Mouse (Mus musculus) embryo, embryonic 11 days (tissue): ENCODE results near the gene Ppp1r15a.
"Not testable (repeated sequence)": the region's sequence is repeated elsewhere in the genome, so short reads cannot be mapped to it uniquely, and the experiment has no call there.

ENCODE experiments used
- DNase-seq: peaks from one replicate; pipeline ENCODE4 v3.0.0-alpha.2; 2015

Ppp1r15a gene

GRCm38 (mm10) chr7:45516846-45517245 lies 9.2 kb downstream of the Ppp1r15a start:
- DNase-seq = not testable (repeated sequence)

GRCm38 (mm10) chr7:45515436-45515835 lies 10.6 kb downstream of the Ppp1r15a start:
- peak; percentile 45 for DNase-seq

GRCm38 (mm10) chr7:45514411-45514810 lies 11.7 kb downstream of the Ppp1r15a start:
- DNase-seq = no peak

GRCm38 (mm10) chr7:45509912-45510787 lies 15.9 kb downstream of the Ppp1r15a start, which contains the start of gene Nucb1:
TSS of gene Nucb1 (minus strand) at chr7:45510406.
- DNase-seq = peak; percentile 97

- no peak for DNase-seq
Observed at GRCm38 (mm10) chr7:45509181-45509882, 16.7 kb downstream of the Ppp1r15a start.

- DNase-seq = no peak
Observed at GRCm38 (mm10) chr7:45508561-45508960, 17.5 kb downstream of the Ppp1r15a start.

GRCm38 (mm10) chr7:45507583-45507982 lies 18.5 kb downstream of the Ppp1r15a start:
- DNase-seq = no peak

GRCm38 (mm10) chr7:45498427-45498826 lies 27.6 kb downstream of the Ppp1r15a start:
- no peak for DNase-seq

- no peak for DNase-seq
Observed at GRCm38 (mm10) chr7:45494548-45494947, 31.5 kb downstream of the Ppp1r15a start.

GRCm38 (mm10) chr7:45492951-45493350 lies 33.1 kb downstream of the Ppp1r15a start:
- DNase-seq = no peak

GRCm38 (mm10) chr7:45492225-45492844 lies 33.7 kb downstream of the Ppp1r15a start:
- DNase-seq = no peak

- DNase-seq = no peak
Observed at GRCm38 (mm10) chr7:45491264-45491663, 34.8 kb downstream of the Ppp1r15a start.

GRCm38 (mm10) chr7:45490822-45491221 lies 35.2 kb downstream of the Ppp1r15a start:
- peak; percentile 48 for DNase-seq

GRCm38 (mm10) chr7:45489578-45489977 lies 36.5 kb downstream of the Ppp1r15a start:
- DNase-seq = no peak

- DNase-seq = peak; percentile 80
Observed at GRCm38 (mm10) chr7:45488293-45489204, 37.5 kb downstream of the Ppp1r15a start, which contains the start of gene Dhdh. TSS of gene Dhdh (minus strand) at chr7:45488805.

- DNase-seq = peak; percentile 50
Observed at GRCm38 (mm10) chr7:45487861-45488292, 38.2 kb downstream of the Ppp1r15a start.

- no peak for DNase-seq
Observed at GRCm38 (mm10) chr7:45486761-45487415, 39.2 kb downstream of the Ppp1r15a start, which contains the start of gene Gm45808. TSS of gene Gm45808 (minus strand) at chr7:45486811.

- DNase-seq = no peak
Observed at GRCm38 (mm10) chr7:45486158-45486557, 39.9 kb downstream of the Ppp1r15a start.

GRCm38 (mm10) chr7:45484985-45485384 lies 41.1 kb downstream of the Ppp1r15a start:
- DNase-seq = not testable (repeated sequence)

GRCm38 (mm10) chr7:45482166-45482565 lies 43.9 kb downstream of the Ppp1r15a start:
- no peak for DNase-seq

GRCm38 (mm10) chr7:45481374-45481927 lies 44.6 kb downstream of the Ppp1r15a start, which contains the start of gene Tulp2:
TSS of gene Tulp2 (plus strand) at chr7:45481877.
- DNase-seq = peak; percentile 80
